Mouse (Mus musculus) frontal cortex, adult (tissue): ENCODE measurements around the gene Gm3409.
A peak's percentile ranks its signal among the peaks of the same experiment; 100 is the strongest.
"Not testable (repeated sequence)": the region's sequence is repeated elsewhere in the genome, so short reads cannot be mapped to it uniquely, and the experiment has no call there.

ENCODE experiments used
- ATAC-seq: cut with Nextera tagmentation; 2 replicates; pipeline ENCODE4 v1.9.2; 2017; ENCODE audit warnings: mild to moderate bottlenecking, moderate library complexity, mixed read lengths; ENCODE audit not compliant: low TSS enrichment

The Gm3409 gene

DNA sequence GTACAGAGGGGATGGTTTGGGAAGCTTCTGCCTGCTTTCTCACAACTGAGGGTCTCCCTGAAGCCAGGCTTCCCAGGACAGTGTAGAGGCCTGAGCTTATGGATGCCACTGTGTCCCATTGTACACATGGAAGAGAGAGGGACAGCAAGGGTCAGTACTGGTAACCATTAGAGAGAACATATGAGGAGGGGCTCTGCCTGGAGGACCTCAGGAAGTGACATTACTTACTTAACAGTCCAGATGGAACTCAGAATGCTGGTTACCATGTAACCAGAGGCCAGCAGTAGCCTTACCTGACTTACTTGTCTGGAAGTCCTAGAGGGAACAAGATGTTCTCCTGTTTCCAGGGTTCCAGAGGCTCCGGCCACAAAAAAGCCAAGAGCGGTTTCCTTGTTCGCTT, at the start of gene Gm3409:
Gene Gm3409 (plus strand): TSS at position 301 of the 400 bp plus-strand sequence.
- ATAC-seq: not testable (repeated sequence)

DNA sequence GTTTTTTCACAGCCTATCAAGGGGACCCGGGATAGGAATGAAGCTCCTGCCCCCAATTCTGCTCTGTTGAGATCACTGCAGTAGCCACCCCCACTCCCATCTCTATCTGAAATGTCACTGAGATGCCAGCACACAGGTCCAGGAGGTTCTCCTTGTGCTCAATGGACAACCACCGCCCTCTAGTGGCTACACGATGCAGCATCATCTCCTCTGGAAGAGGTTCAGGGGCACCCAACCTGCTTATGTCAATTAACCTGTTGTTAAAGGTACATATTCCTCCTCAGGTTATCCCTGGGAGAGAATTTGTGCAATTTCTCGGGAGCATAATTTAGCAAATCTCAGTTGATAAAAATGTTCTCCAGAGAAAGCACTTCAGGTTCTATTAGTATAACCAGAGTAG, 48.5 kb upstream of the Gm3409 start:
- ATAC-seq: not testable (repeated sequence)

DNA sequence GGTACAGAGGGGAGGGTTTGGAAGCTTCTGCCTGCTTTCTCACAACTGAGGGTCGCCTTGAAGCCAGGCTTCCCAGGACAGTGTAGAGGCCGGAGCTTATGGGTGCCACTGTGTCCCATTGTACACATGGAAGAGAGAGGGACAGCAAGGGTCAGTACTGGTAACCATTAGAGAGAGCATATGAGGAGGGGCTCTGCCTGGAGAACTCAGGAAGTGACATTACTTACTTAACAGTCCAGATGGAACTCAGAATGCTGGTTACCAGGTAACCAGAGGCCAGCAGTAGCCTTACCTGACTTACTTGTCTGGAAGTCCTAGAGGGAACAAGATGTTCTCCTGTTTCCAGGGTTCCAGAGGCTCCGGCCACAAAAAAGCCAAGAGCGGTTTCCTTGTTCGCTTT, 46.4 kb upstream of the Gm3409 start, which contains the start of gene Gm6370:
Gene Gm6370 (plus strand): TSS at position 301 of the 400 bp plus-strand sequence.
- ATAC-seq: not testable (repeated sequence)

DNA sequence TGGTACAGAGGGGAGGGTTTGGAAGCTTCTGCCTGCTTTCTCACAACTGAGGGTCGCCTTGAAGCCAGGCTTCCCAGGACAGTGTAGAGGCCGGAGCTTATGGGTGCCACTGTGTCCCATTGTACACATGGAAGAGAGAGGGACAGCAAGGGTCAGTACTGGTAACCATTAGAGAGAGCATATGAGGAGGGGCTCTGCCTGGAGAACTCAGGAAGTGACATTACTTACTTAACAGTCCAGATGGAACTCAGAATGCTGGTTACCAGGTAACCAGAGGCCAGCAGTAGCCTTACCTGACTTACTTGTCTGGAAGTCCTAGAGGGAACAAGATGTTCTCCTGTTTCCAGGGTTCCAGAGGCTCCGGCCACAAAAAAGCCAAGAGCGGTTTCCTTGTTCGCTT, 35.3 kb upstream of the Gm3409 start, which contains the start of gene 4930449I24Rik:
Gene 4930449I24Rik (plus strand): TSS at position 301 of the 400 bp plus-strand sequence.
- not testable (repeated sequence) for ATAC-seq

DNA sequence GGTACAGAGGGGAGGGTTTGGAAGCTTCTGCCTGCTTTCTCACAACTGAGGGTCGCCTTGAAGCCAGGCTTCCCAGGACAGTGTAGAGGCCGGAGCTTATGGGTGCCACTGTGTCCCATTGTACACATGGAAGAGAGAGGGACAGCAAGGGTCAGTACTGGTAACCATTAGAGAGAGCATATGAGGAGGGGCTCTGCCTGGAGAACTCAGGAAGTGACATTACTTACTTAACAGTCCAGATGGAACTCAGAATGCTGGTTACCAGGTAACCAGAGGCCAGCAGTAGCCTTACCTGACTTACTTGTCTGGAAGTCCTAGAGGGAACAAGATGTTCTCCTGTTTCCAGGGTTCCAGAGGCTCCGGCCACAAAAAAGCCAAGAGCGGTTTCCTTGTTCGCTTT, 23.6 kb upstream of the Gm3409 start, which contains the start of gene Gm3402:
Gene Gm3402 (plus strand): TSS at position 301 of the 400 bp plus-strand sequence.
- ATAC-seq: not testable (repeated sequence)

DNA sequence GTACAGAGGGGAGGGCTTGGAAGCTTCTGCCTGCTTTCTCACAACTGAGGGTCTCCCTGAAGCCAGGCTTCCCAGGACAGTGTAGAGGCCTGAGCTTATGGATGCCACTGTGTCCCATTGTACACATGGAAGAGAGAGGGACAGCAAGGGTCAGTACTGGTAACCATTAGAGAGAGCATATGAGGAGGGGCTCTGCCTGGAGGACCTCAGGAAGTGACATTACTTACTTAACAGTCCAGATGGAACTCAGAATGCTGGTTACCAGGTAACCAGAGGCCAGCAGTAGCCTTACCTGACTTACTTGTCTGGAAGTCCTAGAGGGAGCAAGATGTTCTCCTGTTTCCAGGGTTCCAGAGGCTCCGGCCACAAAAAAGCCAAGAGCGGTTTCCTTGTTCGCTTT, 11.9 kb upstream of the Gm3409 start, which contains the start of gene Gm3404:
Gene Gm3404 (plus strand): TSS at position 301 of the 400 bp plus-strand sequence.
- not testable (repeated sequence) for ATAC-seq

DNA sequence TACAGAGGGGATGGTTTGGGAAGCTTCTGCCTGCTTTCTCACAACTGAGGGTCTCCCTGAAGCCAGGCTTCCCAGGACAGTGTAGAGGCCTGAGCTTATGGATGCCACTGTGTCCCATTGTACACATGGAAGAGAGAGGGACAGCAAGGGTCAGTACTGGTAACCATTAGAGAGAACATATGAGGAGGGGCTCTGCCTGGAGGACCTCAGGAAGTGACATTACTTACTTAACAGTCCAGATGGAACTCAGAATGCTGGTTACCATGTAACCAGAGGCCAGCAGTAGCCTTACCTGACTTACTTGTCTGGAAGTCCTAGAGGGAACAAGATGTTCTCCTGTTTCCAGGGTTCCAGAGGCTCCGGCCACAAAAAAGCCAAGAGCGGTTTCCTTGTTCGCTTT, 18.4 kb downstream of the Gm3409 start, which contains the start of gene Gm3415:
Gene Gm3415 (plus strand): TSS at position 301 of the 400 bp plus-strand sequence.
- ATAC-seq: not testable (repeated sequence)

DNA sequence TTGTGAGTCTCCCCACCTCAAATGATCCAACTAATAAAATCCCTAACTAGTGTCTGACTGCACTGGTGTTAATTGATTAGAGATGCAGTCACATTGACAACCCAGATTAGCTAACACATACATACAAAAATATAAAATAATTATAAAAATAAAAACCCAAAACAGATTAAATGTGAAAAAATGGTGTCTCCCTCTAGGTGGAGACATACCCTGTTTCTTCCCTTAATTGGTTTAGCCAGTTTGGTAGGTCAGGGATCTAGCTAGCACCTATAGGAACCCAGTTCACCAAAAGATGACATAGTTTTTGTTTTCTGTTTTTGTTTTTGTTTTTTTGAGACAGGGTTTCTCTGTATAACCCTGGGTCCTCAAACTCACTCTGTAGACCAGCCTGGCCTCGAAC, 26.8 kb downstream of the Gm3409 start:
- ATAC-seq: no peak

DNA sequence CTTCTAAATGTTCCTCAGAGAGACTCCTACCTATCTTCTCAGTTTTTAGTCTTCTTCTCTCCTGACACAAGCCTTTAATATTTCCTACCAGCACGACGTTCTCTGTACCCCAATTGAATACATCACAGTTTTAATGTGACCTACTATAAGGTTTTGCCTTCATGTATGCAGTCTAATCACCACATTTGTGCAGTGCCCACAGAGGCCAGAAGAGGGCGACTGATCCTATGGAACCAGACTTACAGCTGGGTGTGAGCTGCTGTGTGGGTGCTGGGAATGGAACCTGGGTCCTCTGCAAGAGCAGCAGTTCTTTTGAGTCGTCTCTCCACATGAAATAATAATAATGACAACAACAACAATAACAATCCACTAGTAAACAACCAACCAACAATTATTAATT, 29.6 kb downstream of the Gm3409 start:
- ATAC-seq: no peak

DNA sequence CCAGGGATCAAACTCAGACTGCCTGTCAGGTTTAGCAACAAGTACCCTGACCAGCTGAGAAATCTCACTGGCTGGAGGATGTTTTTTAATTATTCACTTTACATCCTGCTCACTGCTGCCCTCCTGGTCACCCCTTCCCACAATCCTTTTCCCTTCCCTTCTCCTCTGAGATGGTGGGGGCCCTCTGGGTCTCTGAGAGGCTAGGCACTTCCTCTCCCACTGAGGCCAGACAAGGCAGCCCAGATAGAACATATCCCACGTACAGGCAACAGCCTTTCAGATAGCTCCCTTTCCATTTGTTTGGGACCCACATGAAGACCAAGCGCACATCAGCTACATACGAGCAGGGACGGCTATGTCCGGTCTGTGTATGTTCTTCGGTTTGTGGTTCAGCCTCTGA, 32.7 kb downstream of the Gm3409 start:
- ATAC-seq: not testable (repeated sequence)

DNA sequence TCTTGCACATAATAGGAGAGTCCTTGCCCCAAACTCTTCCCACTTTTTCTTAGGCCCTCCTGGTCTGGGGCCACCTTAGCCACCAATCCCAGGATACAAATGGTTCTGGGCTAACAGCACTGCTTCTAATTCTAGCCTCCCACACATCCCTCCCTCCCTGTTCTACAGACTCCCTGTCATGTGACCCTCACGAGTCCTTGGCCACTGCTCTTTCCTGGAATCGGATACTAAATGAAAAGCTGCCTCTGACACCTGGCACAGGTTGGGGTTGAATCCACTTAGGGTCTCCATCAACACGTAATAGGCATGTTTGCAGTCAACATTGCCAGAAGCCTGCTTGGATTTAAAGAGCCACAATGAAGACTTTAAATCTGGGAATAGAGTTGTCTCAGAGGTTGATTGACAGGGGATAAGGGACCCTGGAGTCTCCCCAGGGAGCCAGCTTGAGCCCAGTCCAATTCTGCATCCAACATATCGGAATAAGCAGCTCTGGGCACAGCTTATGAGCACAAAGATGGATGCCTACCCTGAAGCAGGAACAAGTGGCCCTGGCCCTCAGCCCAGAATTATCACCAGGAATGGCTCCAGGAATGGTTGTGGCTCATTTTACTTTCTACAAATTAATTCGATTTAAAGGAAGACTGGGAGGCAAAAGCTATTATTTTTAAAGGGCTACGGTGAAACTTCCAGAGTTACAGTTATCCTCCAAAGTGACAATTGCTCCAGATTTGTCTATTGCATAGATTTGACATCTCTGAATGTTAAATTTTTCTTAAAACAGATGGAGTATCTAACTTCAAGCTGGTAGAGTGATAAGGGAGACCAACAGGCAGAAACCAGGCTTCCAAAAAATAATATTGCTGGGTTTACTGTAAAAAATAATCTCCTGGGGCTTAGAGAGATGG, 34.6 kb downstream of the Gm3409 start:
- ATAC-seq: peak; percentile 80

DNA sequence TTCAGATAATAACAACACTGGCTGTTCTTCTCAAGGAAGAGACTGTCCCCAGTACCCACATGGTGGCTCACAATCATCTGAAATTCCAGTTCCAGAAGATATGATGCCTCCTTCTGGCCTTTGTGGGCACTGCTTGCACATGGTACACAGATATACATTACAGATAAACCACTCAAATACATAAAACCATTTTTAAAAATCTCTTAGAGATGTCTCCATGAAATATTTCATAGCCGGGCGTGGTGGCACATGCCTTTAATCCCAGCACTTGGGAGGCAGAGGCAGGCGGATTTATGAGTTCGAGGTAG, 35.2 kb downstream of the Gm3409 start:
- 0 out of 2 replicates have a peak, but pooled peaks have one; percentile 21 for ATAC-seq

DNA sequence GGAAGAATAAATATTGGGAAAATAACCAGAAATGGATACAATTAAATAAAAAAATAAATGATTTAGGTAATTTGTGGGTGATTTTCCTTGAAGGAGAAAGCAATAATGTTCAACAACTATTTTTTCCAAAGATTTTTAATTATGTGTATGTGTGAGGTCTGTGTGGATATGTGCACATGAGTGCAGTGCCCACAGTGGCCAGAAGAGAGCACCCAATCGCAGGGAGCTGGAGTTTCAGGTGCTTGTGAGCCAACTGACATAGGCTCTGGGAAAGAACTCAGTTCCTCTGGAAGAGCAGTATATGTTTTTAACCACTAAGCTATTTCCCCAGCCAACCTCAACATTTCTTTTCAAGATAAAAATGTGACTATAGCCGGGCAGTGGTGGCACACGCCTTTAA, 39.2 kb downstream of the Gm3409 start:
- ATAC-seq: no peak

DNA sequence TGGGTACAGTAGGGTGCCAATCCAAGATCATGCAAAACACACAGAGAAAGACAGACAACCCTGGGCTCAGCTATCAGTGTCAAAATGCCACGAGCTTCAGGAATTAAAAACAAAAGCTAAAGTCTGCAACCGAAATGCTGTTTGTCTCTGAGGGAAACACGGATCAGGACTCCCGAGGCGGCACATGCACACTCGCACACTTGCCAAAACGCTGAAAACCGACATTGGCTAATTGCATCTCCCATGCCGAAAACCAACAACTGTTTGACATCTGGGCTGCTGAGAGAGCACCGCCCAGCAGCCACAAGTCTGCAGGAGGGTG, 46.7 kb downstream of the Gm3409 start:
- ATAC-seq: peak; percentile 28

DNA sequence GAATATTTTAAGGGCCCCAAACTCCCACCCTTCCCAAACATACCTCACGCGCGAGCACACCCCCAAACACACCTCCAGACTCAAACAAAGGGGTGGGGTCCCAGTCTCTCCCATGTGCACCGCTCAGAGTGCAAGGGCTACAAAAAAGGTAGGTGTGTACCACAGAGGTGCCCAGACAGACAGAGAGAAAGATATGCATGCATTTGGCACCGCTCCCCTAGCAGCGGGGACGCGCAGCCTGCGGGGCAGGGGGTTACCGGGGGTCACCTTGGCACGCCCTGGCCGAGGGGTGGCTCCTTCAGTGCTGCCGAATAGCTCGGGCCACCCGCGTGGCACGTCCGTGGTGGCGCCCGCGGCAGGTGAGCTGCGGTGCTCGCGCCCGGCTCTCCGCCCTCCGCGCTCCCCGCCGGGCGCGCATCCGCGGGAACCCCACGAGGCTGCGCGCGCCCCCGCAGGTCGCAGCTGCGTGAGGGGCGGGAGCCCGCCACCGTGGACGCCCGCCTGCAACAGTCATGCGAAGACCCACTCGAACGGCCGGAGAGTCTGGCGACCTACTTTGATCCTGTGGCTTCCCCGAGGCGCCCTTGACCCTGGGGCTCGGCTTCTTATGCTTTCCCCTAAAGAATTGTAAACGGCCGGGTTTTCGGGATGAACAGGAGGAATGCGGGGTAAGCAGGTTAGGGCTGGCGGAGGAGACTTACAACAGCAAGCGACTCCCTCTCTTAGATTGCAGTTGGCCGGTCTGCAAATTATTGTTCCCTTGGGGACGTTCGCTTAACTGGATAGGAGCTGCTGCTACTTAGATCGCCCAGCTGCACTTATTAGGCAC, 47.2 kb downstream of the Gm3409 start, which contains the start of gene Gpr12:
Gene Gpr12 (minus strand): TSS at position 762 of the 829 bp plus-strand sequence.
- ATAC-seq: peak; percentile 48

DNA sequence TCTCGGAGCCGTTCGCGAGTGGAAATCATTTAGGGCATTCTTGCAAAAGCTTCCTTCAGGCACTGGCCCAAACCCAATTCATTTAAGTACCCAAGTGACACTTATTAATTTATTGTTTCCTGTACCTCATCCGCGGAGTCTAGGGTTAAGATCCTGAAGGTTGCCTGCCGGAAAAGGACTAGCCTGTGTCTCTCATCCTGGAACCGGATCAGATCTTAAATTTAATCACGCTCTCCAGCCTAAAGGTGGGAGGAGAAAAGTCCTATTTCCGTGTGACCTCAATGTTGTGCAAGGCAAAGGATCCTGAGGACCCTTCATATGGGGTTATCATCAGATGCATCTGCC, 47.8 kb downstream of the Gm3409 start:
- no peak for ATAC-seq

DNA sequence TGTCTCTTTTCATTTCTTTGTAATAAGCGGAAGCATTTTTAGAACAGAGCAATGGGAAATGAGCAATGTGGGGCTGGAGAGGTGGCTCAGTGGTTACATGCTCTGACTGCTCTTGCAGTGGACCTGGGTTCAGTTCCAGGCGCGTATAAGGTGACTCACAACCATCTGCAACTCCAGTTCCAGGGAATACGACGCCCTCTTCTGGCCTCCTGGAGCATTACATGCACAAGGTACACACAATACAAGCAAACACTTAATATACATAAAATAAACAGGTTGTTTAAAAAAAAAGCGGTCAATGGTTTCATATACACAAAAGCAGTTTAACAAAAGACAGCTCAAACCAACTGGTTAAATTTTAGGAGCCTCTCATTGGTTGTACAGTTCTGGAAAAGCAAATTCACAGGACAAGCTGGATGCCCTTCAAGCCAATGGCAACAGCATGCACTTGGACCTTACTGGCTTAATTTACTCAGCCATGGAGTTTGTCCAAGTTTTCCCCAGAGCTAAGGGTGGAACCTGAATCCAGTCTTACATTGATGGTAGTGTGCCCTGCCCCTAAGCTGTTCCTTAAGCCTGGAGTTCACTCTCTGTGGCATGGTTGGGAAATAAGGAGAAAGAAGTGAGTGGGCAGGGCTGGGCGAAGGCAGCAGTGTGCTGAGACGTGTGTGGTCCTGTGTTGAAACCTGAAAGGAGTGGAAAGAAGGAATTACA, 49.1 kb downstream of the Gm3409 start:
- ATAC-seq: no peak
